Mouse (Mus musculus) MEL-GATA-1-ER (cell line): ENCODE measurements around the gene Nuak1.

Experiments used
- DNase-seq: peaks from one replicate; pipeline ENCODE4 v3.0.0-alpha.2; 2012; ENCODE audit warnings: low read depth; ENCODE audit errors: extremely low read depth

Nuak1 gene

GRCm38 (mm10) chr10:84447411-84447821 lies 7.0 kb upstream of the Nuak1 start:
- DNase-seq, result no peak

DNA sequence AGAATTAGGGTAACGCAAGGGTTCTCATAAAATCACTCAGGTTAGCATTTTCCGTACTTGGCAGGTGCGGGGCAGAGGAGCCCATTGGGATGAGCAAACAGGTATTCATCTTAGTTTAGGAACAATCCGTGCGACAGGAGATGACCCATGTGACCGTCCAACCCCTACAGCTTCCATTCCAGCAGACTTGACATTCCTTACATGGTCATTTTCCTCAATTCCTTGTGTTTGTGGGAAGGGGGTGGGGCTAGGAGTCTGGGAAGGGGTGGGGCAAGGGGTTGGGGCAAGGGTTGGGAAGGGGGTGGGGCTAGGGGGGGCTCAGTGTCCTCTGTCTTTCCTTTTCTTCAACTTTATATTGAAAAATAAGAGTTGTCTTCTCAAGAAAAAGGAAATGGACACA lies 6.3 kb upstream of the Nuak1 start:
- DNase-seq, result no peak

GRCm38 (mm10) chr10:84444396-84444795 lies 4.0 kb upstream of the Nuak1 start:
- no peak for DNase-seq

GRCm38 (mm10) chr10:84441846-84442245 lies 1.4 kb upstream of the Nuak1 start:
- no peak for DNase-seq

- DNase-seq, result no peak
Measured at GRCm38 (mm10) chr10:84441434-84441785, 1.0 kb upstream of the Nuak1 start.

GRCm38 (mm10) chr10:84440181-84440540 lies 236 bp downstream of the Nuak1 start:
- DNase-seq, result no peak

- no peak for DNase-seq
Measured at GRCm38 (mm10) chr10:84439228-84439596, 1.2 kb downstream of the Nuak1 start.

GRCm38 (mm10) chr10:84438466-84439227 lies 1.8 kb downstream of the Nuak1 start:
- DNase-seq, result no peak

GRCm38 (mm10) chr10:84438049-84438422 lies 2.4 kb downstream of the Nuak1 start:
- peak; percentile 75 for DNase-seq

- DNase-seq, result no peak
Measured at GRCm38 (mm10) chr10:84437166-84438048, 3.0 kb downstream of the Nuak1 start.

GRCm38 (mm10) chr10:84435930-84436329 lies 4.5 kb downstream of the Nuak1 start:
- DNase-seq, result no peak

DNA sequence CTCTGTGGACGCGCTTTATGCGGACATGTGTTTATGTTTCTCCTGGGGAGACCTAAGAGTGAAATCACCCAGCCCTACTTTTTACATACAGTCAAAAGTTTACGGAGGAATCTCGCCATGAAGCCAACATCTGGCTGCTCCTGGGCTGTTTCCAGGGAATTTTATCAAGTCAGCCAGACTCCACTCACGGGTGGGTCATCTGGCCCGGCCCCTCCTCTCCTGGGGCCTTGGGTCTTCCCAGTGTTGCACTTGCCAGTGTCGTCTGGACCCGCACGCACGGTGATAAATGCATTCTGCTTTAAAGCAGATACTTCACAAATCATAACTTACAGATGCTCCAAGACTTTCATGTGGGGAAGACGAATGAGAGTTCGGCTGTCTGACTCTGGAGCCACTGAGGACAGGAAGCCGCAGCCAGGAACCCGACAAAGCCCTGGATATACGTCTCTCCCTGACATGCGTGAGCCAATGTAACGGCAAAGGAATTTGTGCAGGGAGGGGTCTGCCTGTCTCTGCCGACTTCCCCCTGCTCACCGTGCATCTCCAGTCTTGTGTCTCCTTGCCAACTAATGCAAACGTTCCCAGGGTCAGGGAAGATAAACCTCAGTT lies 7.1 kb downstream of the Nuak1 start:
- no peak for DNase-seq

DNA sequence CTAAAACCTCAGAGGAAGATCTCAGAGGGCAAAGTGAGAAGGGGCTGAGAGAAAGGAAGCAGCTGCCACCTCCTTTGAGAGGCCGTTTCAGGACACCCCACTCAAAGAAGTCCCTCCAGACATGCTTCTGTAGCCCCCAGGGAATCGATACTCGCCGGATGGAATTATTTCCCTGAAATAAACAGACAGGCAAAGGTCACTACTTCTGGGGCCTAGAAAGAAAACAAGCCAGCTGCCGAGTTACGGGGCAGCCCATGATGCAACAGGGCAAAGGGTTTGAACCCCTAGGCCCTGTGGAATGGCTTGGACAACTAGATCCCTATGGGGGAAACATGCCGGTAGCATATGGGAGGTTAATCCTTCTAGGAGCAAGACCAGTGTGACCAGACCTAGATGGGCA lies 16.0 kb downstream of the Nuak1 start:
- DNase-seq, result no peak

DNA sequence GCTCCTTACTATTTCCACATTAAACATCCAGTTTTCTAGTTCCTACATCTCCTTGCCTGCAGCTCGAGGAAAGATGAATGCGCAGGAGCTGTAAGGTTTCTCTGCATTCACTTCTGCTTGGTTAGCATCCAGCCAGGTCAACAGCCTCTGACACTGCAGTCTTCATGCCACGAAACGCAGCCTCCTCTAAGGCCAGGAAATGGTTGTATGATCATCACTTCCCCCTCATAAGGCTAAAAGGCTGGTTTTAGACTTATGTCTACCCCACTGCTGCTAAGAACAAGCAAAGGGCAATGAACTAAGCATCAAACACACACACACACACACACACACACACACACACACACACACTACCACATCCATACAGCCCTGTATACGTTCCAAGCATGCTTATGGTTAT lies 16.5 kb downstream of the Nuak1 start:
- no peak for DNase-seq

- DNase-seq, result no peak
Measured at GRCm38 (mm10) chr10:84420589-84420988, 19.8 kb downstream of the Nuak1 start.

GRCm38 (mm10) chr10:84418421-84418820 lies 22.0 kb downstream of the Nuak1 start:
- DNase-seq, result no peak

DNA sequence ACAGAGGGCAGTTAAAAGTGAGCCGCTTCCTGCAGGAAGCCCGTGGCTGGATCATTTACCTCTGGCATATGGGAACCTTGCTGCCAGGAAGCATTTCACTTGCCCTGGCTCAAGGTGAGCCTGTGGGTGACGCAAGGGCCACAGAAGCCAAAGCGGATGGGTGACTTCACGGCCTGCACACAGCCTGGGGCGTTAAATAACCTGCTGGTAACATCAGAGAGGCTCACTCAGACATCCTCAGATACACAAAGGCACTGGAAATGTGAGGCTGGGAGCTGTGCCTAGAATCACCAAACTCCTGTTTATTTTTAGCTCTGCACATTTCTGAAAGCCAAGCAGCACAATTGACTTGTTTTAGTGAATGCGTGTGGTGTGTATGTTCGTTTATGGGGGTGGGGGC lies 23.6 kb downstream of the Nuak1 start:
- no peak for DNase-seq

DNA sequence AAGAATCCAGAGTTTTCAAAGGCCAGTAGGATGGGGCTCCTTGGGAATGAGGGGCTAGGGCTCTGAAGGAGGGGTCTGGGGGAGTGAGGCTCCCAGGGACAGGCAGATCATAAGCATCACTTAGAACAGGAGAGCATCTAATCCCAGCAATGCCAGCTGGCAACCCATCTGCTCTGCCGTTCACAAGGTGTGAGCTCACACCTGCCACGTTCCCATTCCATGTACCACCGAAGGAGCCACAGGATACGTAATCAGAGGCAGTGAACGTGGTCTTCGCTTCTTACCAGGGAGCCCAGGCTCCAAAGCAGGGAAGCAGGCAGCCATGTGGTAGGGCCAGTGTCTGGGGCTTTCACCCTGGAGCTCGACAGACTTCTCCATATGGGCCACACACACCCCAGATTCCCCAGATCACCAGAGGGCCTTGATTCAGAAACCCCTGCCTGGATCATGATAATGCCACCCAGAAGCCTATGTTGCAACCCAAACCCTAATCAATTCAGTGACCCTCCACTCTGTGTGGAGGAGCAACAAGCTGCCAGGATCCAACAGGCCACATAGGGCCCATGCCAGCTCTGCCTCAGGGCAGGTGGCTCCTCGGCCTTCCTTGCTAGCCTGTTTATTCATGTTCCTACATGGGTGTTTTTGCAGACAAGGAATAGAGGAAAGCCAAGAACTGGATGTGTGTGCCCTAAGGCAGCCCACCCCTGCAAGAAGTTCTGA lies 25.3 kb downstream of the Nuak1 start:
- no peak for DNase-seq

GRCm38 (mm10) chr10:84413310-84413709 lies 27.1 kb downstream of the Nuak1 start:
- no peak for DNase-seq

DNA sequence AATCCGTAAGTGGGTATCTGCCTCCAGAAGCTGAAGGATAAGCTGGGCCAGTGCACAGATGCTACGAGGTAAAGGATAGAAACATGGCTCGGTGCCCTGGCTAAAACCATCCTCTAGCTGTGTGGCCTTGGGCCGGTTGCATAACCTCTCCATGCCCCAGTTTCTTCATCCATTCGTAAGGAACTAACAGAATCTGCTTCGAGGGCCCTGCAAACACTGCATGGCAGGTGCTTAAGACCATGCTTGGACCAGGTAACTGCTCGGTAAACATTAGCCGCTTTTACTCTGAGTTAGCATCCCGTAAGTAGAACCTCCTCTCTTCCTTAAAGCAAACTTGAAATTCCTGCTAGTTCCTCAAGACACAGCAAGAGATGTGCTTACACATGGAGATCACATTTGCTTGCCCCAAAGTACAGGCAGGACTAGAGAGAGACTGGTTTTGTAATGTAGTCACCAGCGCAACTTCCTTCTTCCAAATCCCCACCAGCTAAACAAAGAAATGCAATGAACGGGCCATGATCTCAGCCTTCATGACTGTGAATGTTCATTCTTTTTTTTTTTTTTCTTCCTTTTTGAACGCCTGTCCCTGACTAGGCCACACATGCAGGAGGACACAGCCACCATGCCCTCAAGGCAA lies 28.0 kb downstream of the Nuak1 start:
- DNase-seq, result no peak
